Mouse (Mus musculus) stomach, postnatal 0 days (tissue): ENCODE data around the gene Fam122c.

Source experiments
- CTCF ChIP-seq: IDR thresholded peaks from 2 replicates; pipeline ENCODE4 v1.5.1; 2016; ENCODE audit warnings: antibody characterized with exemption, low read depth, mild to moderate bottlenecking, moderate library complexity
- EP300 ChIP-seq: optimal IDR thresholded peaks from 2 replicates; pipeline ENCODE3; 2016; ENCODE audit warnings: antibody characterized with exemption

GRCm38 (mm10) chrX:53269289-53270062, 3.7 kb upstream of the Fam122c start, which contains the start of gene Fam122b:
- no peak for TF ChIP-seq CTCF
- no peak for TF ChIP-seq EP300
